ENCODE assay signal across 8 mouse cellular contexts in the genomic region with DNA sequence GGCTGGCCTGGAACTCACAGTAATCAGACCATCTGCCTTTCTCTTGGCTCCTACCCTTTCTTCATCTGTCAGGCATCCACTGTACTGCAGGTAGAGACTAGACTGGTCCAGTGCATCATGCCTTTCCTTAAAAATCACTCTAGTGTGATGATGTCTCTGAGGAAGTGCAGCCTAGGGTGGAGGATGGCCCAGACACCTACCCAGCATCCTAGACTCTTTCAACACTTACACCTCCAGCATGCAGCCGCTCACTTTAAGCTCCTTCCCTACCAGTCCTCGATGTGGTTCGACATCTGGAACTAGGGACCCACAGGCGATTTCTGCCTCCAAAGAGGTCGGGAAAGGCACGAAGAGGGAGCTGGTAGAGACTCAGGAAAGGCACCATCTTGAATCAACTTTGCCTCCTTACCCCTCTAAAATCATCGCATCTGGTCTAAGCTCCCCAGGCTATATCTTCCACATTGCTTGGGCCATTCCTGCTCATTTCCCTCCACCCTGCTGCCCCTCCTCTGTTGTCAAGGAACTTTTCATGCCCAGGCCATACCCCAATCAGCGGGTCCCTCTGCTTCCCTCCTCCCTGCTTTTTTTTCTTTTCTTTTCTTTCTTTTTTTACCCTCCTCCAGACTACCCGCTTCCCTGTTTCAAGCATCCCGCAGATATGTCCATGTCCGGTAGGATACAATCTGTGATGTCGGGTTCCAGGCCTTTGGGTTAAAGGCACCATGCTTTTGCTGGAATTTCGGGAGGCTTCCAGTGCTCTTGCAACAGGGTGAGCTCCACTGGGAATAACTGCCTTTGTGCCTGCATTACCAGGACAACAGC. TPM values are rescaled to one million over a fixed set of nuclear protein-coding genes. Genes with fewer than 3 reads are reported as not detected.
DNase-seq lines count a peak whose midpoint lies in the region; ATAC-seq and TF ChIP-seq lines count a peak whose summit lies in the region.

No protein-coding gene starts in this region.

- 19% methylated on average over 13 of the region's 13 CpGs for WGBS in heart, postnatal 0 days
- 31% methylated on average over 13 of the region's 13 CpGs for WGBS in hindbrain, embryonic 10.5 days
- 36% methylated on average over 13 of the region's 13 CpGs for WGBS in midbrain, embryonic 13.5 days

- H3K4me1 ChIP-seq in heart, postnatal 0 days (ENCODE audit: control insufficient read depth, insufficient read depth): no peaks in the 10 kb centered on the region
- peaks cover 5% of the 10 kb centered on the region for H3K4me1 ChIP-seq in hindbrain, embryonic 10.5 days (replicated peaks)
- H3K4me1 ChIP-seq in midbrain, embryonic 13.5 days (replicated peaks): peaks cover 7% of the 10 kb centered on the region; the same call in 1 of the 2 replicates

- peak; percentile 39 for ATAC-seq in heart, postnatal 0 days (ENCODE audit: insufficient read depth, low read depth)
- peak; percentile 78 for ATAC-seq in midbrain, embryonic 13.5 days

- peak overlapping the region; percentile 60 for H3K9ac ChIP-seq in heart, postnatal 0 days (replicated peaks; ENCODE audit: low read depth, low read length)
- peak overlapping the region; percentile 64 for H3K9ac ChIP-seq in midbrain, embryonic 13.5 days (replicated peaks)

- TF ChIP-seq EP300 in heart, postnatal 0 days (IDR thresholded peaks at IDR 0.05; ENCODE audit: low read depth): no peak

- no peaks in the 10 kb centered on the region for H3K27me3 ChIP-seq in heart, postnatal 0 days (ENCODE audit: control insufficient read depth, insufficient read depth, low read length)
- no peaks in the 10 kb centered on the region for H3K27me3 ChIP-seq in hindbrain, embryonic 10.5 days (ENCODE audit: insufficient read depth, poor library complexity, severe bottlenecking)
- no peaks in the 10 kb centered on the region for H3K27me3 ChIP-seq in midbrain, embryonic 13.5 days

- peak overlapping the region; percentile 30 for H3K27ac ChIP-seq in heart, postnatal 0 days (ENCODE audit: low read depth)
- peak overlapping the region; percentile 84 for H3K27ac ChIP-seq in hindbrain, embryonic 10.5 days
- H3K27ac ChIP-seq in midbrain, embryonic 13.5 days: peak overlapping the region; percentile 76

- peak overlapping the region; percentile 67 for H3K4me2 ChIP-seq in heart, postnatal 0 days (ENCODE audit: low read depth, low read length)
- peak overlapping the region; percentile 63 for H3K4me2 ChIP-seq in midbrain, embryonic 13.5 days (replicated peaks)

- TF ChIP-seq CTCF in heart, postnatal 0 days (IDR thresholded peaks at IDR 0.05; ENCODE audit: low read depth): no peak

- H3K4me3 ChIP-seq in heart, postnatal 0 days (ENCODE audit: low read depth, low read length): peak overlapping the region; percentile 54
- H3K4me3 ChIP-seq in hindbrain, embryonic 10.5 days: peak overlapping the region; percentile 56
- H3K4me3 ChIP-seq in midbrain, embryonic 13.5 days (replicated peaks): peak overlapping the region; percentile 47

- H3K9me3 ChIP-seq in heart, postnatal 0 days (replicated peaks; ENCODE audit: control insufficient read depth, low read length): no peaks in the 10 kb centered on the region
- no peaks in the 10 kb centered on the region for H3K9me3 ChIP-seq in hindbrain, embryonic 10.5 days
- no peaks in the 10 kb centered on the region for H3K9me3 ChIP-seq in midbrain, embryonic 13.5 days

- no peaks in the 10 kb centered on the region for H3K36me3 ChIP-seq in heart, postnatal 0 days (replicated peaks; ENCODE audit: control insufficient read depth, insufficient read depth, low read length)
- H3K36me3 ChIP-seq in hindbrain, embryonic 10.5 days: no peaks in the 10 kb centered on the region
- no peaks in the 10 kb centered on the region for H3K36me3 ChIP-seq in midbrain, embryonic 13.5 days

- no peak for DNase-seq in heart, postnatal 0 days (ENCODE audit: low spot score)
- DNase-seq in heart, adult 9 months (ENCODE audit: low spot score in 2 of 2): no peak
- peak; percentile 18 for DNase-seq in MN1 (ENCODE audit: low spot score)
- DNase-seq in hindbrain, embryonic 10.5 days (ENCODE audit: low spot score): no peak
- DNase-seq in adrenal gland, adult (ENCODE audit: inconsistent age in 2 of 2, low spot score in 1 of 2): no peak
- no peak for DNase-seq in right cerebral cortex, postnatal 36 days (ENCODE audit: low spot score in 2 of 2)
- no peak for DNase-seq in left cerebral cortex, adult 8-10 months (ENCODE audit: low spot score in 2 of 2)

RNA-seq across cellular contexts. Expression of a gene that starts 0.6 kb away (rescaled TPM):
- 61.1 and 76.7 TPM in 2 replicates for total RNA-seq in heart, postnatal 0 days (2014; rRNA removed; ENCODE audit: low replicate concordance)
- polyA plus RNA-seq in heart, postnatal 0 days (2015; fragmentation: Nextera tagmentation; extraction: Ambion mirVana): 83.9 and 94.9 TPM in 2 replicates
- polyA plus RNA-seq in hindbrain, embryonic 10.5 days (2016; fragmentation: Nextera tagmentation; extraction: Ambion mirVana): 113 and 120 TPM in 2 replicates
- 82.8 and 85.4 TPM in 2 replicates for polyA plus RNA-seq in midbrain, embryonic 13.5 days (2015; fragmentation: Nextera tagmentation; extraction: Ambion mirVana)
- 10 to 100 TPM; 22.3 to 28.7 (median 25.7) TPM for total RNA-seq in left cerebral cortex, adult 8-10 months (2022)

RNA-seq across cellular contexts. Expression of a gene that starts 20.2 kb away (rescaled TPM):
- total RNA-seq in heart, postnatal 0 days (2014; rRNA removed; ENCODE audit: low replicate concordance): 44.2 and 58.2 TPM in 2 replicates
- polyA plus RNA-seq in heart, postnatal 0 days (2015; fragmentation: Nextera tagmentation; extraction: Ambion mirVana): 49.8 and 50.8 TPM in 2 replicates
- 66.2 and 68.1 TPM in 2 replicates for polyA plus RNA-seq in hindbrain, embryonic 10.5 days (2016; fragmentation: Nextera tagmentation; extraction: Ambion mirVana)
- polyA plus RNA-seq in midbrain, embryonic 13.5 days (2015; fragmentation: Nextera tagmentation; extraction: Ambion mirVana): 66.7 and 68.8 TPM in 2 replicates
- 10 to 100 TPM; 62.8 to 70.3 (median 68.1) TPM for total RNA-seq in left cerebral cortex, adult 8-10 months (2022)

RNA-seq across cellular contexts. Expression of a gene that starts 20.3 kb away (rescaled TPM):
- 9.1 and 17.2 TPM in 2 replicates for total RNA-seq in heart, postnatal 0 days (2014; rRNA removed; ENCODE audit: low replicate concordance)
- polyA plus RNA-seq in heart, postnatal 0 days (2015; fragmentation: Nextera tagmentation; extraction: Ambion mirVana): 9.4 and 10.3 TPM in 2 replicates
- 9.3 and 10.8 TPM in 2 replicates for polyA plus RNA-seq in hindbrain, embryonic 10.5 days (2016; fragmentation: Nextera tagmentation; extraction: Ambion mirVana)
- polyA plus RNA-seq in midbrain, embryonic 13.5 days (2015; fragmentation: Nextera tagmentation; extraction: Ambion mirVana): 7.0 and 8.5 TPM in 2 replicates
- total RNA-seq in left cerebral cortex, adult 8-10 months (2022): 1 to 10 TPM; 2.8 to 4.5 (median 3.7) TPM

RNA-seq across cellular contexts. Expression of a gene that starts 24.0 kb away (rescaled TPM):
- 12.9 and 15.9 TPM in 2 replicates for total RNA-seq in heart, postnatal 0 days (2014; rRNA removed; ENCODE audit: low replicate concordance)
- 0.59 TPM in 2 replicates for polyA plus RNA-seq in heart, postnatal 0 days (2015; fragmentation: Nextera tagmentation; extraction: Ambion mirVana)
- polyA plus RNA-seq in hindbrain, embryonic 10.5 days (2016; fragmentation: Nextera tagmentation; extraction: Ambion mirVana): 21.2 and 26.6 TPM in 2 replicates
- polyA plus RNA-seq in midbrain, embryonic 13.5 days (2015; fragmentation: Nextera tagmentation; extraction: Ambion mirVana): 58.2 and 62.0 TPM in 2 replicates
- total RNA-seq in left cerebral cortex, adult 8-10 months (2022): 10 to 100 TPM; 21.6 to 29.4 (median 25.8) TPM

RNA-seq across cellular contexts. Expression of a gene that starts 40.0 kb away (rescaled TPM):
- 2.4 and 9.8 TPM in 2 replicates for total RNA-seq in heart, postnatal 0 days (2014; rRNA removed; ENCODE audit: low replicate concordance)
- polyA plus RNA-seq in heart, postnatal 0 days (2015; fragmentation: Nextera tagmentation; extraction: Ambion mirVana): 40.3 and 41.3 TPM in 2 replicates
- polyA plus RNA-seq in hindbrain, embryonic 10.5 days (2016; fragmentation: Nextera tagmentation; extraction: Ambion mirVana): 66.4 and 67.8 TPM in 2 replicates
- 59.5 and 62.5 TPM in 2 replicates for polyA plus RNA-seq in midbrain, embryonic 13.5 days (2015; fragmentation: Nextera tagmentation; extraction: Ambion mirVana)
- total RNA-seq in left cerebral cortex, adult 8-10 months (2022): 10 to 100 TPM; 31.3 to 37.6 (median 33.6) TPM

Comparison
In these comparisons a context has a peak if more than half of its experiments do, and no peak if none do; other contexts are left out.
1. H3K27ac ChIP-seq: peak in every context shown above with its lines; median percentile 84 in hindbrain, embryonic 10.5 days; 76 in midbrain, embryonic 13.5 days; 30 in heart, postnatal 0 days.